Mouse (Mus musculus): ENCODE data around the gene Ceacam1.

DNA sequence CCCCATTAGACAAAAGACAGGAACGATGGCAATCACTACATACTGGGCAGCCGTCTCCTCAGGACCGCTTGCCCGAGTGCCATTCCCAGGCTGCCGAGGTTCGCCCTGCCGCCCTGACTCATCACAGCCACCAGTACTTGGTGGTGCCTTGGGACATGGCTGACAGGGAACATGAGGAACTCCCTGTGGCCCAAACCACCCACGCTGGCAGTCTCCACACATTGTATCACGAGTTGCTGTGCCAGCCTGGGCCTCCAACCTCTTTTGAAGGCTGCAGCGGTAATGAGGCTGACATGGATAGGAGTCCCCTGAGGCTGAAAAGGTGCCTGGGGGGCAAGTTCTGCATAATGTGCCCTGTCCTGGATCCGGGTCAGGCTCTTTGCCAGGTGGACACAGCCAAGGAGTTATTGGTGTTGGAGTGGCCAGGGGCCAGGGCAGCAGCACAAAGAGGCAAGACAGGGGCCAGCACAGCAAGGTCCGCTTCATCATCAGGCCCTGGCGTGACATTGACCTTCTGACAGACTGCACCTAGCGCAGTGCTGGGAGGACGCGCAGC lies 55.0 kb downstream of the Ceacam1 start:
- TF ChIP-seq POLR2A (IDR thresholded peaks at IDR 0.05; ENCODE audit: low read depth, low read length): no peak
- no peak for TF ChIP-seq CTCF (conservative IDR thresholded peaks at IDR 0.05; ENCODE audit: insufficient read depth, insufficient read length, low read depth, low read length)
